Mouse (Mus musculus): Measurements from ENCODE around the gene Sfswap. TPM values are rescaled to one million over a fixed set of nuclear protein-coding genes. Genes with fewer than 3 reads are reported as not detected.
"Not testable (repeated sequence)": the region's sequence is repeated elsewhere in the genome, so short reads cannot be mapped to it uniquely, and the experiment has no call there.

Sfswap gene
- total RNA-seq, 1 experiment: 69.5 TPM

GRCm38 (mm10) chr5:129607476-129607875 lies 106.5 kb downstream of the Sfswap start:
- in situ Hi-C loops (cut with MboI; ENCODE audit: low sequenced_read_pairs in 2 of 2, unreplicated experiment in 2 of 2): no loop called here

DNA sequence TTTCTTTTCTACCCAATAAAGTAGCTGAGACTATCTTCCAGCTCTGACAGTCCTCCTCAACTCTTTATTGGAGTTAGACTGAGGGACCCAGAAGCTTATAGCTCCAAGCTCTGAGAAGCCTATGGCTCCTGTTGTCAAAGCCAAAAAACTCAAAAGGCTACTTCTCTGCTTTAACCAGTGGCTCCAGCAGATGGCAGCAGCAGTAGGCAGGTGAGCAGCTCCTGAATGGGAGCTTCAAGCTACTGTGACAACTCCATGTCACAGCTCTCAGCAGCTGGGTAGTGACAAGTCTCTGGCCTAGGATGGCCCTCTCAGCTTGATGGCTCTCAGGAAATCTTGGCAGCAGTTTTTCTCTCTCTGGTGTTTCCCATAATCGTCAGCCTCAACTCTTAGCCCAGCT lies 110.0 kb downstream of the Sfswap start:
- no peaks in the 10 kb centered on the region for H3K9me3 ChIP-seq (ENCODE audit: control insufficient read depth, insufficient read depth, low read depth, low read length)
- TF ChIP-seq MAFK (IDR thresholded peaks at IDR 0.05; ENCODE audit: insufficient read depth, low read depth, low read length) (no peak), CHD2 (IDR thresholded peaks at IDR 0.05; ENCODE audit: low read depth, low read length) (no peak), ZNF384 (IDR thresholded peaks at IDR 0.05; ENCODE audit: low read depth, low read length) (0 out of 2 replicates have a peak, but pooled peaks have one; percentile 30), ZC3H11A (IDR thresholded peaks at IDR 0.05; ENCODE audit: borderline replicate concordance, low read depth, low read length) (peak; percentile 60), HCFC1 (IDR thresholded peaks at IDR 0.05; ENCODE audit: borderline replicate concordance, insufficient read depth, low read length) (no peak)
- no peak overlapping the region for H3K9ac ChIP-seq (ENCODE audit: insufficient read depth, low read depth, low read length, poor library complexity, severe bottlenecking)
- H3K4me3 ChIP-seq (ENCODE audit: insufficient read depth in 1 of 2, low read depth in 1 of 2, low read length in 2 of 2, poor library complexity in 1 of 2, severe bottlenecking in 1 of 2): no peak overlapping the region
- H3K36me3 ChIP-seq (ENCODE audit: control insufficient read depth, insufficient read depth, low read length, poor library complexity, severe bottlenecking): no peaks in the 10 kb centered on the region
- in situ Hi-C loops (cut with MboI; ENCODE audit: low sequenced_read_pairs in 2 of 2, unreplicated experiment in 2 of 2): no loop called here
- H3K4me1 ChIP-seq (ENCODE audit: control insufficient read depth in 2 of 2, insufficient read depth in 2 of 2, low read length in 2 of 2, poor library complexity in 1 of 2): no peaks in the 10 kb centered on the region
- H3K27ac ChIP-seq (ENCODE audit: insufficient read depth, low read depth, low read length, poor library complexity, severe bottlenecking): no peak overlapping the region
- peak; percentile 66 for DNase-seq (ENCODE audit: low read depth, low spot score)

More at GRCm38 (mm10) chr5:129607476-129607875, 106.5 kb downstream of the Sfswap start:
- Histone ChIP-seq H3K36me3 (ENCODE audit: control insufficient read depth, insufficient read depth, low read length, poor library complexity, severe bottlenecking) (no peaks in the 10 kb centered on the region; the same call in 1 of the 2 replicates), H3K4me3 (ENCODE audit: insufficient read depth in 1 of 2, low read depth in 1 of 2, low read length in 2 of 2, poor library complexity in 1 of 2, severe bottlenecking in 1 of 2) (no peak overlapping the region), H3K9ac (ENCODE audit: insufficient read depth, low read depth, low read length, poor library complexity, severe bottlenecking) (no peak overlapping the region), H3K4me1 (ENCODE audit: control insufficient read depth in 2 of 2, insufficient read depth in 2 of 2, low read length in 2 of 2, poor library complexity in 1 of 2) (0 out of 4 replicates have a peak, but pooled peaks cover 0 to 1% of the 10 kb centered on the region in 2 experiments), H3K27ac (ENCODE audit: insufficient read depth, low read depth, low read length, poor library complexity, severe bottlenecking) (no peak overlapping the region), H3K9me3 (ENCODE audit: control insufficient read depth, insufficient read depth, low read depth, low read length) (no peaks in the 10 kb centered on the region)
- DNase-seq (ENCODE audit: low read depth, low spot score): no peak
- TF ChIP-seq ZC3H11A (IDR thresholded peaks at IDR 0.05; ENCODE audit: borderline replicate concordance, low read depth, low read length): no peak
- no peak for TF ChIP-seq CHD2 (IDR thresholded peaks at IDR 0.05; ENCODE audit: low read depth, low read length)
- no peak for TF ChIP-seq MAFK (IDR thresholded peaks at IDR 0.05; ENCODE audit: insufficient read depth, low read depth, low read length)
- no peak for TF ChIP-seq HCFC1 (IDR thresholded peaks at IDR 0.05; ENCODE audit: borderline replicate concordance, insufficient read depth, low read length)

DNA sequence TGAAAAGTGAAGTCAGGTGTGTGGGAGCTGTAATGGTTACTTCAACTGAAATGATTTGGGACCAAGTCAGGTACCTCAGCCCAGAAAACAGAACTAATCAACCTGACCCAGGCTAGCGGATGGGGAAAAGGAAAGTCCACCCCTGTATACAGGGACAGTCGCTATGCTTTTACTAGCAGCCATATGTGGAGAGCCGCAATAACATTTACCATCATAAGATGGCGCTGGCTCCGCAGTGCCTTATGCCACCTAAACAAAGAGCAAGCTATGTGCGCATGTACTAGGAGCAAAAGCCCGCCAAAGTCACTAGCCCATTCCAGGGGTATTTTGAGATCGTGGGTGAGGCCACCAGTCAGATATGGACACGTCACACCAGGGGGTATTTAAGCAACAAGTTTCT lies 119.6 kb downstream of the Sfswap start:
- H3K36me3 ChIP-seq (ENCODE audit: control insufficient read depth, insufficient read depth, low read length, poor library complexity, severe bottlenecking); H3K4me3 ChIP-seq (ENCODE audit: insufficient read depth in 1 of 2, low read depth in 1 of 2, low read length in 2 of 2, poor library complexity in 1 of 2, severe bottlenecking in 1 of 2); H3K9ac ChIP-seq (ENCODE audit: insufficient read depth, low read depth, low read length, poor library complexity, severe bottlenecking); in situ Hi-C loops (cut with MboI; ENCODE audit: low sequenced_read_pairs in 2 of 2, unreplicated experiment in 2 of 2); H3K27ac ChIP-seq (ENCODE audit: insufficient read depth, low read depth, low read length, poor library complexity, severe bottlenecking); H3K9me3 ChIP-seq (ENCODE audit: control insufficient read depth, insufficient read depth, low read depth, low read length); H3K4me1 ChIP-seq (ENCODE audit: control insufficient read depth in 2 of 2, insufficient read depth in 2 of 2, low read length in 2 of 2, poor library complexity in 1 of 2); DNase-seq (ENCODE audit: low read depth, low spot score): not testable (repeated sequence)

Other genes with a start within 250 kb of the Sfswap start
- gene Mmp17, start 82.9 kb downstream of the Sfswap start, total RNA-seq (2012; rRNA removed): 6.7 and 15.8 TPM in 2 replicates
- 1.2 and 1.6 TPM in 2 replicates for gene Zfp11, start 168.9 kb downstream of the Sfswap start, total RNA-seq (2012; rRNA removed)
- gene Sept14, start 207.3 kb downstream of the Sfswap start, total RNA-seq (2012; rRNA removed): 0.27 and 0.69 TPM in 2 replicates
- 142 and 147 TPM in 2 replicates for gene Mrps17, start 214.3 kb downstream of the Sfswap start, total RNA-seq (2012; rRNA removed)
- gene Nipsnap2, start 223.8 kb downstream of the Sfswap start, total RNA-seq (2012; rRNA removed): 25.1 and 32.3 TPM in 2 replicates